In the genomic region with DNA sequence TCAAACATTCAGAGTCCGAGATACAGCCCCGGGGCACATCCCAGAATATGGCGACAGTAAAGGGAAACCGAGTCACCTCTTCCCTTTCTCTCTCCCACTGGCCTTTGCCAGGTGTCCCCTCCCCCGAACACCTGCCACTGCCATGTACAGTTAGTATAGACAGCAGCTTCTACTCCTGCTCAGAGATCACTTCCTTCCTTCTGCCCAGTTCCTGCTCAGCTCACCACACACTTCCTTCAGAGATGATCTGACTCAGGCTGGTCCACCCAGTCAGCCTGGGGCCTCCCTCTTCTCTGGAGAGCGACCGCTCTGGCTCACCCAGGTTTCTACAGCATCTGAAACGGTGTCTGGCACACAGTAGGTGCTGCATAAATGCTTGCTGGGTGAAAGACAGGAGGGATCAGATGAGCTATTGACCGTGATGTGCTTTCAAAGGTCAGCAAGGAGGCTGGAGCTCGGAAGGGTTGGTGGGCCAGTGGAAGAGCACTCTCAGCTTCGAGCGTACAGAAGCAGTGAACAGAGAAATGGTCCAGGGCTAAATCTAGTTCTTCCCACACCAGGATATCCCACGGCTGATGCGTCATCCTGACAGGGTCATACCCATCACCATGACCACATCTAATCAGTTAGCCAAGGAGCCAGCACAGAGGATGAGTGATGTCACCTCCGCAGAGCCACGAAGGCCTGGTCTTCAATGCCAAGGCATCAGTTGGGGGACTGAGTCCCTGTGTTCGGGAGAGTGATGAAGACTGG, we compare ENCODE assay signal across 12 mouse cellular contexts. TPM values are rescaled to one million over a fixed set of nuclear protein-coding genes. Genes with fewer than 3 reads are reported as not detected.
DNase-seq lines count a peak whose midpoint lies in the region; ATAC-seq lines count a peak whose summit lies in the region.
"Had no signal": no experiment of that assay in that cellular context is flagged by ENCODE, and none has a peak within 500 bp of the region (broad histone marks: within the 10 kb centered on the region; RNA-seq: fewer than 3 reads in every experiment).

No protein-coding gene starts in this region.

- 89% methylated on average over 17 of the region's 17 CpGs for WGBS in embryonic facial prominence, embryonic 13.5 days
- WGBS in embryonic facial prominence, embryonic 10.5 days, result 88% methylated on average over 17 of the region's 17 CpGs

- H3K4me3 ChIP-seq in embryonic facial prominence, embryonic 13.5 days, result no peak overlapping the region
- H3K4me3 ChIP-seq in embryonic facial prominence, embryonic 10.5 days, result no peak overlapping the region
- H3K4me3 ChIP-seq in brown adipose tissue, adult 24 weeks (ENCODE audit: insufficient read depth, low read depth, low read length), result no peak overlapping the region
- H3K4me3 ChIP-seq: embryonic facial prominence, embryonic 12.5 days; midbrain, embryonic 15.5 days had no signal

- no peak overlapping the region for H3K9ac ChIP-seq in embryonic facial prominence, embryonic 13.5 days
- H3K9ac ChIP-seq: embryonic facial prominence, embryonic 12.5 days; midbrain, embryonic 15.5 days had no signal

- 0 out of 2 replicates have a peak overlapping the region, but pooled peaks have one; percentile 5 for H3K27ac ChIP-seq in embryonic facial prominence, embryonic 13.5 days
- H3K27ac ChIP-seq in embryonic facial prominence, embryonic 10.5 days (replicated peaks), result no peak overlapping the region
- H3K27ac ChIP-seq in brown adipose tissue, adult 24 weeks (replicated peaks; ENCODE audit: low read depth, low read length), result 0 out of 2 replicates have a peak overlapping the region, but pooled peaks have one; percentile 11
- H3K27ac ChIP-seq: embryonic facial prominence, embryonic 12.5 days; midbrain, embryonic 15.5 days had no signal

- no peaks in the 10 kb centered on the region for H3K9me3 ChIP-seq in embryonic facial prominence, embryonic 13.5 days
- no peaks in the 10 kb centered on the region for H3K9me3 ChIP-seq in embryonic facial prominence, embryonic 10.5 days
- H3K9me3 ChIP-seq: embryonic facial prominence, embryonic 12.5 days; midbrain, embryonic 15.5 days had no signal

- no peaks in the 10 kb centered on the region for H3K36me3 ChIP-seq in embryonic facial prominence, embryonic 13.5 days
- H3K36me3 ChIP-seq in embryonic facial prominence, embryonic 10.5 days (replicated peaks), result no peaks in the 10 kb centered on the region; the same call in 1 of the 2 replicates
- H3K36me3 ChIP-seq: embryonic facial prominence, embryonic 12.5 days; midbrain, embryonic 15.5 days had no signal

- no peak for DNase-seq in embryonic facial prominence, embryonic 10.5 days (ENCODE audit: low spot score)
- peak; percentile 56 for DNase-seq in 3T3-L1 (ENCODE audit: low read depth, low spot score)
- peak; percentile 66 for DNase-seq in naive thymus-derived CD4-positive, alpha-beta T cell, adult 2 months (ENCODE audit: low read depth)
- DNase-seq in kidney, postnatal 4 days, result no peak
- no peak for DNase-seq in Muller cell, postnatal 12 days (ENCODE audit: inconsistent ontology term)
- DNase-seq in adrenal gland, postnatal 10 days, result no peak
- DNase-seq: kidney, adult 8-10 months; lung, adult 18-20 months had no signal

- no peak for ATAC-seq in embryonic facial prominence, embryonic 13.5 days (ENCODE audit: insufficient number of reproducible peaks, insufficient read depth, low FRiP score, low TSS enrichment, low read depth)

- H3K4me1 ChIP-seq in embryonic facial prominence, embryonic 13.5 days, result peaks cover 64% of the 10 kb centered on the region
- H3K4me1 ChIP-seq in embryonic facial prominence, embryonic 10.5 days, result peaks cover 67% of the 10 kb centered on the region
- peaks cover 43% of the 10 kb centered on the region for H3K4me1 ChIP-seq in brown adipose tissue, adult 24 weeks (ENCODE audit: control insufficient read depth, insufficient read depth, insufficient read length, low read length)

- no peaks in the 10 kb centered on the region for H3K27me3 ChIP-seq in embryonic facial prominence, embryonic 13.5 days
- no peaks in the 10 kb centered on the region for H3K27me3 ChIP-seq in embryonic facial prominence, embryonic 10.5 days (replicated peaks; ENCODE audit: low read depth, poor library complexity, severe bottlenecking)
- H3K27me3 ChIP-seq: embryonic facial prominence, embryonic 12.5 days; midbrain, embryonic 15.5 days had no signal

- H3K4me2 ChIP-seq in embryonic facial prominence, embryonic 13.5 days, result no peak overlapping the region
- H3K4me2 ChIP-seq: embryonic facial prominence, embryonic 12.5 days; midbrain, embryonic 15.5 days had no signal

RNA-seq across cellular contexts. Expression of gene Sh3pxd2a, which starts 22.5 kb away (rescaled TPM):
- 9.4 and 10.0 TPM in 2 replicates for polyA plus RNA-seq in embryonic facial prominence, embryonic 13.5 days (2015; fragmentation: Nextera tagmentation; extraction: Ambion mirVana)
- 2.6 and 2.9 TPM in 2 replicates for polyA plus RNA-seq in embryonic facial prominence, embryonic 10.5 days (2016; fragmentation: Nextera tagmentation; extraction: Ambion mirVana)
- 86.1 and 119 TPM in 2 replicates for polyA plus RNA-seq in brown adipose tissue, adult 24 weeks (2012; ENCODE audit: insufficient read depth, insufficient read length, missing spikeins)
- 100 to 1,000 TPM; 138 to 164 TPM for total RNA-seq in adrenal gland, postnatal 10 days (2021)

Comparison
In these comparisons a context has a peak if more than half of its experiments do, and no peak if none do; other contexts are left out.
1. DNase-seq: peak in 3T3-L1 (single experiment) and naive thymus-derived CD4-positive, alpha-beta T cell, adult 2 months (single experiment); none in embryonic facial prominence, embryonic 10.5 days (single experiment), kidney, postnatal 4 days (0 of 2), Muller cell, postnatal 12 days (single experiment) and adrenal gland, postnatal 10 days (single experiment).